Mouse (Mus musculus): ENCODE data around the gene Gm21900.
"Not testable (repeated sequence)": the region's sequence is repeated elsewhere in the genome, so short reads cannot be mapped to it uniquely, and the experiment has no call there.

Gm21900 gene

GRCm38 (mm10) chrY:10616061-10616460 lies at the start of gene Gm21900:
Gene Gm21900, plus strand, starts transcription at chrY:10616361.
- not testable (repeated sequence) for DNase-seq

DNA sequence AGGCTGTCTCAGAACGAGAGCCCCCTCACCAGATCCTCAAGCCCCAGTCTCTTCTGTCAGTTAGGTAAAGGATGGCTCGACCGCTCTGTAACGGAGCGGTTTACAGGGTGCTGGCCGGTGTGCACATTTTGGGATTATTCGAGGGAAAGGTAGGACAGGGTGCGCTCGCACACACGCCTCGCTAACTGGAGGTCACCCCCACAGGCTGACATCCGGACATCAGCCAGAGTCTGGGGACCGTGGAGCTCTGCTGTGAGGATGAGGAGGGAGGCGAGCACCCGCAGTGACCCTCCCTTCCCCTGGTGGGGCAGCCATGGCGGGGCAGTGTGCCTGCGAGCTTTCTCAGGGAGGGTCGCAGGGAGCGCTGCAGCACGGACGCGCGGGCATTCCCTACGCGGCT lies 27.4 kb downstream of the Gm21900 start:
- DNase-seq, result peak; percentile 3 to 38
